Mouse (Mus musculus): ENCODE results near the gene Bckdhb.

GRCm38 (mm10) chr9:84137192-84137591 is 212.2 kb downstream of the Bckdhb start:
- TF ChIP-seq CTCF (conservative IDR thresholded peaks at IDR 0.05; ENCODE audit: insufficient read depth, insufficient read length, low read depth, low read length) (no peak), POLR2A (IDR thresholded peaks at IDR 0.05; ENCODE audit: low read depth, low read length) (no peak)

Measured in kidney, adult 2 months (tissue).